Mouse (Mus musculus) lung, embryonic 15.5 days (tissue): ENCODE measurements around the gene Gpld1. TPM values are rescaled to one million over a fixed set of nuclear protein-coding genes. Genes with fewer than 3 reads are reported as not detected.

Source experiments
- ATAC-seq: fragments of 200-750 bp; cut with Nextera tagmentation; 2 replicates; pipeline ENCODE4 v1.8.0; 2017; ENCODE audit warnings: moderate number of reproducible peaks, borderline replicate concordance; ENCODE audit not compliant: low FRiP score, low TSS enrichment; ENCODE audit errors: extremely low read depth
- H3K27ac ChIP-seq: fragments of 300-500 bp; sonication (generic); 2 replicates; pipeline ENCODE4 v1.5.1; 2015; ENCODE audit warnings: moderate library complexity, mild to moderate bottlenecking, inconsistent platforms
- H3K27me3 ChIP-seq: fragments of 300-500 bp; sonication (generic); 2 replicates; pipeline ENCODE4 v1.6.1; 2015; ENCODE audit warnings: inconsistent platforms
- H3K36me3 ChIP-seq: fragments of 300-500 bp; sonication (generic); 2 replicates; pipeline ENCODE4 v1.6.1; 2015; ENCODE audit warnings: inconsistent platforms
- H3K4me1 ChIP-seq: fragments of 300-500 bp; sonication (generic); 2 replicates; pipeline ENCODE4 v1.6.1; 2015; ENCODE audit warnings: inconsistent platforms
- H3K4me2 ChIP-seq: fragments of 300-500 bp; sonication (generic); 2 replicates; pipeline ENCODE4 v1.6.1; 2015; ENCODE audit warnings: inconsistent platforms, mild to moderate bottlenecking, moderate library complexity
- H3K4me3 ChIP-seq: fragments of 300-500 bp; sonication (generic); 2 replicates; pipeline ENCODE4 v1.5.1; 2015; ENCODE audit warnings: mild to moderate bottlenecking, inconsistent platforms
- H3K9ac ChIP-seq: fragments of 300-500 bp; sonication (generic); 2 replicates; pipeline ENCODE4 v1.6.1; 2015; ENCODE audit warnings: inconsistent platforms
- H3K9me3 ChIP-seq: fragments of 300-500 bp; sonication (generic); 2 replicates; pipeline ENCODE4 v1.6.1; 2016; ENCODE audit warnings: inconsistent platforms
- WGBS: fragments of 180-500 bp; shearing (Covaris S2); methylation state at CpG from one replicate; pipeline ENCODE4 v1.1.7; 2015; 5-methylcytosine and 5-hydroxymethylcytosine counted together
- polyA plus RNA-seq: library from polyadenylated mRNA; unstranded; fragments of >200 nt; fragmentation: Nextera tagmentation; extraction: Ambion mirVana; gene quantifications from 2 replicates; pipeline ENCODE4 v1.2.1, GENCODE M21; 2015

The Gpld1 gene
- polyA plus RNA-seq, 1 experiment from 2014 or later = 1.9 TPM

DNA sequence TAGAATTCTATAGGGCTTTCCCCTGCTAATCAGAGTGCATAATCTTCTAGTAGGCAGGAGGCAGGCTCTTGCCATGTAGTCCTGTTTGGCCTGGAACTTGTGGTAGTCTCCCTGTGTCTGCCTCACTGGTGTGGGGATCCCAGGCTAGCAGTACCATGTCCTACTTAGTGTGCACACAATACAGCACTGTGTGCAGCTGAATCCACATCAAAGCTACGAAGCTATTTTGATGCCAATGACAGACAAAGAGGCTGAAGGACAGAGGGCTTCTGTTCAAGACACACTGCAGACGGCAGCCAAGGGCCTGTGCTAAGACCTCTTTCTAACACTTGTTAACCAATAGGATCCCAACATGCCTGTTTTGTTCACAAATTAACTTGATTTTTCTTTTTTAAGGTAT lies 42.5 kb downstream of the Gpld1 start:
- Histone ChIP-seq H3K9ac (no peak overlapping the region), H3K27ac (no peak overlapping the region), H3K4me3 (no peak overlapping the region), H3K27me3 (no peaks in the 10 kb centered on the region), H3K36me3 (peaks cover 12% of the 10 kb centered on the region; the same call in 1 of the 2 replicates), H3K4me2 (no peak overlapping the region), H3K4me1 (peaks cover 4% of the 10 kb centered on the region; the same call in 1 of the 2 replicates), H3K9me3 (no peaks in the 10 kb centered on the region)
- 53% methylated on average over 2 of the region's 2 CpGs for WGBS
- no peak for ATAC-seq

DNA sequence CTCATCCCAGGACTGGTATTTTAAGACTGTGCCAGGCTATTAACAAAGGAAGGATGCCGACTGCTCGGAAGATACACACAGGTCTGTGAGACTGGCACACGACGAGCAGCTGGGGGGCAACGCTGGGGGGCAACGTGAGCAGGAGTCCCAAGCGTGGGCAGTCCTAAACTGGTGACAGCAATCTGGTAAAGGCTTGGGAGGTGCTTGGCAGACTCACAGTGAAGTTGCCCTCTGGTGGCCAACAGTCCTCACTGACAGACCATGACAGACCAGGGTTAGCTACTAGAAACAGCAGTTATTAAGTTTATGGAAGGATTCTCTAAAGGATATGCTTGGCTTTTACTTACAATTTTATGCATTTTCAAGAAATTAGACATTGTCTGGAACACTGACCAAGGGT lies 45.4 kb downstream of the Gpld1 start:
- Histone ChIP-seq H3K9me3 (no peaks in the 10 kb centered on the region), H3K36me3 (peaks cover 13% of the 10 kb centered on the region; the same call in 1 of the 2 replicates), H3K27ac (no peak overlapping the region), H3K4me3 (no peak overlapping the region), H3K4me1 (peaks cover 8% of the 10 kb centered on the region), H3K9ac (no peak overlapping the region), H3K4me2 (0 out of 2 replicates have a peak overlapping the region, but pooled peaks have one; percentile 16), H3K27me3 (no peaks in the 10 kb centered on the region)
- peak; percentile 39; the same call in 1 of the 2 replicates for ATAC-seq
- WGBS = 34% methylated on average over 7 of the region's 7 CpGs

DNA sequence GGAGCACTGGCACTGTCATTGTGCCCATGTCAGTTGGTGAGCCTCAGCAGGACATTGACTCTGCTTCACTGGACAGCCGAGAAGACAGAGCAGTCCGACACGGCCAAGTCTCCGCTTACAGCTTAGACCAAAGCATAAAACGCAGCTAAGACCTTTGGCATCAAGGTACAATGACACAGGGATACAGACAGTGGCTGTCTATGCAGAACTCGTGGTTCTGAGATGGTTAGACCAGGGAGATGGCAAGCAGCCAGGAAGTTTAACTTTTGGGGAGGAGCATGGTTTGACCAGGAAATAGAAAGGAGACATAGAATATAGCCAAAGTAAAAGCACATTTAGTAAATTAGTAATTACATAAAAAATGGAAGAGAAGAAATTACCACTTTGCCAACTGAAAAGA lies 46.1 kb downstream of the Gpld1 start:
- H3K36me3 ChIP-seq = peaks cover 16% of the 10 kb centered on the region; the same call in 1 of the 2 replicates
- H3K27ac ChIP-seq = no peak overlapping the region
- H3K4me3 ChIP-seq = no peak overlapping the region
- H3K9ac ChIP-seq = no peak overlapping the region
- ATAC-seq = no peak
- peaks cover 8% of the 10 kb centered on the region for H3K4me1 ChIP-seq
- H3K4me2 ChIP-seq = no peak overlapping the region
- H3K27me3 ChIP-seq = no peaks in the 10 kb centered on the region
- WGBS = 72% methylated on average over 6 of the region's 6 CpGs
- no peaks in the 10 kb centered on the region for H3K9me3 ChIP-seq

DNA sequence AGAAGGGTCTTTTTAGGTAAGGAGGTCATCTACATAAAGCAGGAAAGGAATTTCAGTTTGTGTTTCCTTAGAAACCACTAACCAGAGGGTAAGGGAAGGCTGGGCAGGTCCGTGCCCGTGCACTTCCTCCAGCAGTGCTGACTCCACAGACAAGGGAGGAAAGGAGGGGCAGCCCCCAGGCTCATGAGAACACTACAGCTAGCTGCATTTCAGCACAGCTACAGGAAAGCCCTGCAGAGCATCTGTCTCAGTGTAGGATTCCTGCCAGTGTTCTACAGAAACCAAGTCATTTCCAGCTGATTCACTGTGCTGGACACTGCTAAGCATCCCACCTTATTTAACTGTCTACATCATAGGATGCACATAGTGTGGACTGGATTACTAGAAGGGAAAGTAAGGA lies 50.2 kb downstream of the Gpld1 start:
- H3K9ac ChIP-seq = no peak overlapping the region
- 22% methylated on average over 2 of the region's 2 CpGs for WGBS
- H3K9me3 ChIP-seq = no peaks in the 10 kb centered on the region
- H3K4me2 ChIP-seq = no peak overlapping the region
- ATAC-seq = no peak; the same call in 1 of the 2 replicates
- no peak overlapping the region for H3K4me3 ChIP-seq
- H3K27ac ChIP-seq = peak overlapping the region; percentile 1; the same call in 1 of the 2 replicates
- H3K27me3 ChIP-seq = no peaks in the 10 kb centered on the region
- H3K4me1 ChIP-seq = peaks cover 4% of the 10 kb centered on the region; the same call in 1 of the 2 replicates
- peaks cover 52% of the 10 kb centered on the region for H3K36me3 ChIP-seq

DNA sequence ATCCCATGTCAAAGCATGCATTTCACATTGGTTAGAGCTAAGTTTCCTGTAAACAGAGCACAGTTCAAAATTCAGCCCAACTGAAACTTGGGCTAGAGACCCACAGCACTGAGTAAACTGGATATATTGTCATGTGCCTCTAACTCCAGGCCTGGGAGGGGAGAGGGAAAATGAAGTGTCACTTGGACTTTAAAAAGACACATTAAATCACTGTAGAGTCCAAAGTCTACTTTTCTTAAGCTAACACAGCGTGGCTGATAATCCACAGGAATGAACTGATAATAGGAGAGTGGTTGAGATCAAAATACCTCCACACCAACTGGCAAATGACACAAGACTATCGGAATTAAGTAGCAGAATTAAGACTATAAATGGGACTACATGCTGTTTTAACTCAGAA lies 56.6 kb downstream of the Gpld1 start:
- Histone ChIP-seq H3K9ac (no peak overlapping the region), H3K4me2 (no peak overlapping the region), H3K27me3 (no peaks in the 10 kb centered on the region), H3K4me1 (no peaks in the 10 kb centered on the region), H3K4me3 (no peak overlapping the region), H3K27ac (no peak overlapping the region), H3K36me3 (peaks cover 72% of the 10 kb centered on the region), H3K9me3 (no peaks in the 10 kb centered on the region)
- ATAC-seq = no peak
- 79% methylated on average over 2 of the region's 2 CpGs for WGBS

DNA sequence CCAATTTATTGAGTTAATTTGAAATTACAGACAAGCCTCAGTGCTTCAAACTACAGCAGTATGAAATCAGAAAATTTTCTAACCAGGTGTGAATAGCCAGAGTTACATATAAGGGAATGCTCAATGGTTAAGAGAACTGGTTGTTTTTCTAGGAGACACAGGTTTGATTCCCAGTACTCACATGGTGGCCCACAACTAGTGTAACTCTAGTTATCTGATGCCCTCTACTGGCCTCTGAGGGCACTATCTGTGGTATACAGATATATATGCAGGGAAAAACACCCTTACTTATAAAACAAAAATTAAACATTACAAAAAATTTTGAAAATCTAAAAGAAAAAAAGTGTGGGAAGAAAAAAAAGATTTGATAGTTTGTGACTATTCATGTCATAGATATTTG lies 60.0 kb downstream of the Gpld1 start:
- H3K4me1 ChIP-seq = no peaks in the 10 kb centered on the region
- no peaks in the 10 kb centered on the region for H3K27me3 ChIP-seq
- no peaks in the 10 kb centered on the region for H3K9me3 ChIP-seq
- ATAC-seq = no peak
- H3K27ac ChIP-seq = no peak overlapping the region
- no peak overlapping the region for H3K9ac ChIP-seq
- H3K36me3 ChIP-seq = peaks cover 49% of the 10 kb centered on the region
- no peak overlapping the region for H3K4me3 ChIP-seq
- H3K4me2 ChIP-seq = no peak overlapping the region

DNA sequence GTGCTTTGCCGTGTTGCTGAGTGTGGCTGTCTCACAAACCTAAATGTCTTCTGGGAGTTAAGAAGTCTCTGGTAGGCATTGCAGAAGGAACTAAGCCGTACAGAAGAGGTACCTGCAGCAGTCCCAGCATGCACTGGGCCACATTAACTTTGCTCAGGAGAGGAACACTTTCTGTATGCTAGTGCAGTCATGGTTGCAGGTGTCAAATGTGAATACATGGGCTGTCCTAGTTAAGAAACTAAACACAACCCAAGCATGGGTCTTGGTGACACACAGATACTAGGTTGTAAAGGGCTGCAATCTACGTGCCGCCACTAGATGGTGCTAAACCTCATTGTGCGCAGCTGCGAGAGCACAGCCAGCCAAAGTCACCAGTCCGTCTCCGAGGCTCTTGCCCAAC lies 64.2 kb downstream of the Gpld1 start:
- 91% methylated on average over 8 of the region's 8 CpGs for WGBS
- Histone ChIP-seq H3K4me2 (no peak overlapping the region), H3K4me3 (no peak overlapping the region), H3K27ac (no peak overlapping the region), H3K9ac (no peak overlapping the region), H3K4me1 (no peaks in the 10 kb centered on the region), H3K36me3 (peaks cover 18% of the 10 kb centered on the region), H3K27me3 (no peaks in the 10 kb centered on the region), H3K9me3 (no peaks in the 10 kb centered on the region)
- no peak for ATAC-seq

DNA sequence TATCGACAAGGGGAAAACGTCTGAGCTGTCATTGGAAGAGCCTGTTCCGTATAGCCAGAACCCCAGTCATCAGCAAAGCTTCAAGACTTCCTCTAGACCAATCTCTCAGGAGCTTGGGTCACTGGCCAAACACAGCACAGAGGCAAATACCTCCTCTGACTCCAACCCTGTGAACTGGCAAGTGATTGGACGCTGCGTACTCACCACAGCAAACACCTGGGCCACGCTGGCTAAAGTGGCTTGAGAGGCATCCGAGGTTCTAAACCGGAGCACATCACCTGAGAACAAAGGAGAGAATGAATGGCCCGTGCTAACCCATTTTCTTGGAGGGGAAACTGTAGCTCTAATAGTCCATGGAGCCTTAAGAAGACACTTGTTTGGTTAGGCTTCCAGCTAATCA lies 75.4 kb downstream of the Gpld1 start:
- H3K4me2 ChIP-seq = peak overlapping the region; percentile 65; the same call in 1 of the 2 replicates
- 75% methylated on average over 9 of the region's 9 CpGs for WGBS
- no peak overlapping the region for H3K4me3 ChIP-seq

DNA sequence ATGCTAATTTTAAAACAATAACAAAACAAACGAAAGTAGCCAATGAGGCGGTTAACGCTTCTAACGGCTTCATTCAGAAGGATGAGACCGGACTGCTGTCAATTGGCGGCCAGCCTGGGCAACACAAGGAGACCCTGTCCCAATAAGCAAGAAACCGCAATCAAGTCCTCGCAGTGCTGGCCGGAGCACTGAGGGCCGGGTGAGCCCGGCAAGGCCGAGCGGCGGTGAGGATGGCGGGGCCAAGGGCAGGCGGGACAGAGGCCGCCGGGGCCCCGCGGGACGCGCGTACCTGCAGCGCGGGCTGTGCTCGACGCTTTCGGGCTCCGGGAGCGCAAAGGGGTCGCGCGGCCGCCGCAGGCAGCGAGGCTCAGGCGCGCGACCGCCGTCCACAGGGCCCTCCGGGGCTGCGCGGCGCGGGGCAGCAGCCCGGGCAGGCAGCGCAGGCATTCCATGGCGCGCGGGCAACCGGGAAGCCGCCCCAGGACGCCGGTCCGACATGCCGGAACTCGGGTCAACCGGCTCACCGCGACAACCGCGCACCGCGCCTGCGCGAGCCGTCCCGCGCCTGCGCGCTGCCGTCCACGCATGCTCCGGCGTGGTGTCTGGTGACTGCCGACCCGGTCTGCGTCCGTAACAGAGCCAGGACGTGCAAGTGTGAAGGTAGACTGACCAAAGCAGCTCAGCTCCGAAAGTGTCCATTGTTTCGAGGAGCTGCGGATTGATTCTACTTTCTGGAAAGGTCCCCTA lies 77.0 kb downstream of the Gpld1 start, which contains the start of gene Mrs2:
Gene Mrs2 (minus strand): TSS at position 587 of the 747 bp plus-strand sequence.
- Histone ChIP-seq H3K27me3 (no peaks in the 10 kb centered on the region), H3K4me1 (peaks cover 18% of the 10 kb centered on the region), H3K27ac (peak within 1 kb of the TSS; percentile 27; the same call in 1 of the 2 replicates), H3K4me2 (peak within 1 kb of the TSS; percentile 65), H3K4me3 (peak within 1 kb of the TSS; percentile 72), H3K9me3 (no peaks in the 10 kb centered on the region), H3K9ac (peak within 1 kb of the TSS; percentile 69), H3K36me3 (no peaks in the 10 kb centered on the region; the same call in 1 of the 2 replicates)
- ATAC-seq = peak; percentile 87
- WGBS = under 1% methylated on average over 78 of the region's 84 CpGs

More for the DNA sequence above, 75.4 kb downstream of the Gpld1 start:
- Histone ChIP-seq H3K27me3 (no peaks in the 10 kb centered on the region), H3K36me3 (no peaks in the 10 kb centered on the region; the same call in 1 of the 2 replicates), H3K9me3 (no peaks in the 10 kb centered on the region), H3K9ac (no peak overlapping the region), H3K27ac (no peak overlapping the region), H3K4me1 (peaks cover 18% of the 10 kb centered on the region)
- ATAC-seq = no peak

DNA sequence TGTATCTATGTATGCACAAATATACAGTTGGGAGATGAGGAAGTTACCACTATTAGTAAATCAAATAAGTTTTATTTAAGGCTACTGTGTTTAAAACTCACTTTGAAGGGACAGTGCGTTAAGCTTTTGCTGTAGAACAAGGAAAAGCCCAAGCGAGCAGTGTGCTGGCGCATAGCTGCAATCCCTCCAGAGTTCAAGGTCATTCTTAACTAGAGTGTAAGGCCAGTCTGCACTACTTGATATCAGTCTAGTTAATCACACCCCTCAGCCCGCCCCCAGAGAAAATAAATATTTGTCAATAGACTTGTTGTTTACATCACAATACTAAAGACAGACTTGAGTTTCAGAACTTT lies 77.6 kb downstream of the Gpld1 start:
- H3K27me3 ChIP-seq = no peaks in the 10 kb centered on the region
- H3K9me3 ChIP-seq = no peaks in the 10 kb centered on the region
- H3K9ac ChIP-seq = peak overlapping the region; percentile 69
- H3K4me2 ChIP-seq = peak overlapping the region; percentile 65
- H3K27ac ChIP-seq = peak overlapping the region; percentile 27; the same call in 1 of the 2 replicates
- ATAC-seq = peak; percentile 31; the same call in 1 of the 2 replicates
- no peaks in the 10 kb centered on the region; the same call in 1 of the 2 replicates for H3K36me3 ChIP-seq
- peaks cover 18% of the 10 kb centered on the region for H3K4me1 ChIP-seq
- H3K4me3 ChIP-seq = peak overlapping the region; percentile 72
- WGBS = 28% methylated on average over 4 of the region's 4 CpGs

DNA sequence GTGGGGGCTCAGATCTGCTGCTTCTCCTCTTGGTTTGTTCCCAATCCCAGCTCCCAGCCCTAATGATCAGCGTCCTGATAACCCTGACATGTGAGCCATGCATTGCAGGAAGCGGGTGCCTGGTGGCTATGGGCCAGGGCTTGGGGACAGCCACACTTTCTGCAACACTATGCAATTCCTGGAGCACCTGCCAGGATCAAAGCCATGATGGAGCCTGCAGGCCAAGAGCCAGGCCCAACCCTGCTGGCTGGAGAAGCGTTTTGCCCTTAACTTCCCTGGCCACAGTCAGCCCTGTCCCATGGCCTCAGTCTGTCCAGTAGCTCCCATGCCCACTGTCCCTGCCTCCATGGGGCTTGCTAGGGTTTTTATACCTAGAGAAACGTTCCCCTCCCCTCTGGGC lies 79.4 kb downstream of the Gpld1 start:
- no peaks in the 10 kb centered on the region for H3K27me3 ChIP-seq
- 70% methylated on average over 4 of the region's 4 CpGs for WGBS
- H3K27ac ChIP-seq = no peak overlapping the region
- H3K9ac ChIP-seq = no peak overlapping the region
- H3K4me2 ChIP-seq = no peak overlapping the region
- no peaks in the 10 kb centered on the region; the same call in 1 of the 2 replicates for H3K36me3 ChIP-seq
- no peaks in the 10 kb centered on the region for H3K9me3 ChIP-seq
- H3K4me3 ChIP-seq = no peak overlapping the region
- peaks cover 18% of the 10 kb centered on the region for H3K4me1 ChIP-seq
- ATAC-seq = no peak

DNA sequence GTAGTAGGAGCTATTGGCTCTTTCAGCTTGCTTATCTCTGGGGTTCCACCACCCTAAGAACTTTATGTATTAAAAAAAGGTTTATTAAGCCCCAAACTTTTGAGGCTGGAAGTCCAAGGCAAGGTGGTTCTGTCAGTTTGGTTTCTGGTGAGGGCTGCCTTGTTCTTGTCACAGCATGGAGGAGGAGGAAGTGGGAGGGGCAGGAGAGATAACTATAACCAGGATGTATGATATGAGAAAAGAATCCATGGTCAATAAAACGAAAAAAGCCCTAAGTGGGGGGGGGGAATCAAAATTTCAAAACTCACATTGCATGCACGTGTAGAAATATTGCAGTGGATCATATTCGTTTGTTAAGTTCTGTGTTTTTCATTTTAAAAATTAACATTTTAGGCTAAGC lies 80.2 kb downstream of the Gpld1 start:
- Histone ChIP-seq H3K9ac (no peak overlapping the region), H3K27me3 (no peaks in the 10 kb centered on the region), H3K4me2 (no peak overlapping the region), H3K4me3 (no peak overlapping the region), H3K9me3 (no peaks in the 10 kb centered on the region), H3K27ac (no peak overlapping the region), H3K4me1 (peaks cover 18% of the 10 kb centered on the region), H3K36me3 (no peaks in the 10 kb centered on the region)
- WGBS = 62% methylated on average over 3 of the region's 3 CpGs
- no peak for ATAC-seq
